21 mouse cellular contexts compared by ENCODE assay signal in the genomic region with DNA sequence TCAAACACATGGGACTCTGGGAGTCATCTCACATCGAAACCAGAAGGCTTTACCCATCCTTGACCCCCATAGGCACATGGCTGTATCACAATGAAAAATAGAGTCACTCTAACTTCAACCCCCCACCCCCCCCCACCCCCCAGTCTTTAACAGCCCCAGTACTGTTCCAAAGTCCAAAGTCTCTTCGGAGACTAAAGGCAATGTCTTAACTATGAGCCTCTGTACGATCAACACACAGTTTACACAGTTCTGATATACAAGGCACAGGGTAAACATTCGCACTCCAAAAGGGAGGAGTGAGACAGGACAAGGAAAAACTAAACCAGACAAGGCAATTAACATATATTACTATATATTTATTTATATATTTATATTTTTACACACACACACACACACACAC. TPM values are rescaled to one million over a fixed set of nuclear protein-coding genes. Genes with fewer than 3 reads are reported as not detected.
"Had no signal": no experiment of that assay in that cellular context is flagged by ENCODE, and none has a peak within 500 bp of the region (broad histone marks: within the 10 kb centered on the region; RNA-seq: fewer than 3 reads in every experiment).

No protein-coding gene starts in this region.

- H3K9me3 ChIP-seq: kidney, embryonic 15.5 days; limb, embryonic 12.5 days; limb, embryonic 15.5 days; megakaryocyte, embryonic 14.5 days; midbrain, embryonic 10.5 days; midbrain, embryonic 13.5 days had no signal

- DNase-seq: kidney, postnatal 10 days; liver, postnatal 0 days; lung, embryonic 14.5 days; right cerebral cortex, adult 18-20 months; right cerebral cortex, postnatal 14 days; thymus, postnatal 25 days had no signal

- H3K36me3 ChIP-seq: limb, embryonic 12.5 days; midbrain, embryonic 10.5 days; midbrain, embryonic 13.5 days had no signal

- H3K9ac ChIP-seq: kidney, embryonic 15.5 days; limb, embryonic 12.5 days; limb, embryonic 15.5 days; liver, embryonic 14.5 days; liver, postnatal 0 days; lung, embryonic 14.5 days; midbrain, embryonic 13.5 days had no signal

- H3K4me3 ChIP-seq: kidney, embryonic 15.5 days; left cerebral cortex, adult 2 months; limb, embryonic 12.5 days; limb, embryonic 15.5 days; megakaryocyte, embryonic 14.5 days; midbrain, embryonic 10.5 days; midbrain, embryonic 13.5 days; myocyte had no signal

- H3K4me2 ChIP-seq: kidney, embryonic 15.5 days; limb, embryonic 12.5 days; limb, embryonic 15.5 days; liver, embryonic 11.5 days; lung, embryonic 14.5 days; midbrain, embryonic 13.5 days had no signal

- H3K4me1 ChIP-seq: midbrain, embryonic 10.5 days; midbrain, embryonic 13.5 days had no signal

- ATAC-seq: hindbrain, embryonic 16.5 days; inflammation-experienced regulatory T-cells, adult 6 months; liver, postnatal 0 days; lung, postnatal 0 days; midbrain, embryonic 13.5 days; midbrain, embryonic 16.5 days had no signal

- H3K27ac ChIP-seq: left cerebral cortex, adult 2 months; limb, embryonic 12.5 days; liver, embryonic 14.5 days; midbrain, embryonic 10.5 days; midbrain, embryonic 13.5 days had no signal

- H3K27me3 ChIP-seq: limb, embryonic 12.5 days; limb, embryonic 15.5 days; midbrain, embryonic 13.5 days had no signal

RNA-seq across cellular contexts. Expression of a gene that starts 19.7 kb away (rescaled TPM):
- polyA plus RNA-seq: myocyte had no signal

RNA-seq across cellular contexts. Expression of a gene that starts 37.9 kb away (rescaled TPM):
- total RNA-seq: monocyte, adult 5-6 weeks had no signal
- polyA plus RNA-seq: myocyte had no signal
